Mouse (Mus musculus): ENCODE measurements around the gene Btg4. TPM values are rescaled to one million over a fixed set of nuclear protein-coding genes. Genes with fewer than 3 reads are reported as not detected.
"Not testable (repeated sequence)": the region's sequence is repeated elsewhere in the genome, so short reads cannot be mapped to it uniquely, and the experiment has no call there.

Gene Btg4
- polyA plus RNA-seq, 1 experiment: not detected

- TF ChIP-seq CTCF (IDR thresholded peaks at IDR 0.05; ENCODE audit: borderline replicate concordance, extremely low read depth, insufficient read depth, insufficient read length) (no peak), POLR2A (IDR thresholded peaks at IDR 0.05; ENCODE audit: borderline replicate concordance, extremely low read depth, insufficient read depth, insufficient read length, poor library complexity, severe bottlenecking) (no peak)
- no peak for DNase-seq (ENCODE audit: low read depth)
Observed at GRCm38 (mm10) chr9:51093697-51094096, 33.0 kb downstream of the Btg4 start.

GRCm38 (mm10) chr9:51096306-51096705 is 35.6 kb downstream of the Btg4 start:
- DNase-seq (ENCODE audit: low read depth): no peak
- no peak for TF ChIP-seq CTCF (IDR thresholded peaks at IDR 0.05; ENCODE audit: borderline replicate concordance, extremely low read depth, insufficient read depth, insufficient read length)
- no peak for TF ChIP-seq POLR2A (IDR thresholded peaks at IDR 0.05; ENCODE audit: borderline replicate concordance, extremely low read depth, insufficient read depth, insufficient read length, poor library complexity, severe bottlenecking)

- DNase-seq (ENCODE audit: low read depth): peak; percentile 81
- TF ChIP-seq POLR2A (IDR thresholded peaks at IDR 0.05; ENCODE audit: borderline replicate concordance, extremely low read depth, insufficient read depth, insufficient read length, poor library complexity, severe bottlenecking) (no peak), CTCF (IDR thresholded peaks at IDR 0.05; ENCODE audit: borderline replicate concordance, extremely low read depth, insufficient read depth, insufficient read length) (peak; percentile 41; the same call in 1 of the 2 replicates)
Observed at GRCm38 (mm10) chr9:51101756-51102425, 41.2 kb downstream of the Btg4 start, which contains the start of gene 4833427G06Rik. 4833427G06Rik (minus strand) TSS chr9:51102078.

GRCm38 (mm10) chr9:51102963-51103807 is 42.5 kb downstream of the Btg4 start:
- TF ChIP-seq POLR2A (IDR thresholded peaks at IDR 0.05; ENCODE audit: borderline replicate concordance, extremely low read depth, insufficient read depth, insufficient read length, poor library complexity, severe bottlenecking) (no peak), CTCF (IDR thresholded peaks at IDR 0.05; ENCODE audit: borderline replicate concordance, extremely low read depth, insufficient read depth, insufficient read length) (no peak)
- peak; percentile 72 for DNase-seq (ENCODE audit: low read depth)

- peak; percentile 27 for DNase-seq (ENCODE audit: low read depth)
- no peak for TF ChIP-seq POLR2A (IDR thresholded peaks at IDR 0.05; ENCODE audit: borderline replicate concordance, extremely low read depth, insufficient read depth, insufficient read length, poor library complexity, severe bottlenecking)
- no peak for TF ChIP-seq CTCF (IDR thresholded peaks at IDR 0.05; ENCODE audit: borderline replicate concordance, extremely low read depth, insufficient read depth, insufficient read length)
Observed at GRCm38 (mm10) chr9:51103808-51104514, 43.3 kb downstream of the Btg4 start.

- DNase-seq (ENCODE audit: low read depth): no peak
- TF ChIP-seq CTCF (IDR thresholded peaks at IDR 0.05; ENCODE audit: borderline replicate concordance, extremely low read depth, insufficient read depth, insufficient read length): no peak
- TF ChIP-seq POLR2A (IDR thresholded peaks at IDR 0.05; ENCODE audit: borderline replicate concordance, extremely low read depth, insufficient read depth, insufficient read length, poor library complexity, severe bottlenecking): no peak
Observed at GRCm38 (mm10) chr9:51105751-51106150, 45.0 kb downstream of the Btg4 start.

GRCm38 (mm10) chr9:51114767-51115166 is 54.1 kb downstream of the Btg4 start:
- no peak for TF ChIP-seq CTCF (IDR thresholded peaks at IDR 0.05; ENCODE audit: borderline replicate concordance, extremely low read depth, insufficient read depth, insufficient read length)
- no peak for TF ChIP-seq POLR2A (IDR thresholded peaks at IDR 0.05; ENCODE audit: borderline replicate concordance, extremely low read depth, insufficient read depth, insufficient read length, poor library complexity, severe bottlenecking)
- no peak for DNase-seq (ENCODE audit: low read depth)

GRCm38 (mm10) chr9:51136985-51137384 is 76.3 kb downstream of the Btg4 start:
- TF ChIP-seq POLR2A (IDR thresholded peaks at IDR 0.05; ENCODE audit: borderline replicate concordance, extremely low read depth, insufficient read depth, insufficient read length, poor library complexity, severe bottlenecking): no peak
- peak; percentile 59; the same call in 1 of the 2 replicates for TF ChIP-seq CTCF (IDR thresholded peaks at IDR 0.05; ENCODE audit: borderline replicate concordance, extremely low read depth, insufficient read depth, insufficient read length)
- peak; percentile 26 for DNase-seq (ENCODE audit: low read depth)

- no peak for DNase-seq (ENCODE audit: low read depth)
- no peak for TF ChIP-seq CTCF (IDR thresholded peaks at IDR 0.05; ENCODE audit: borderline replicate concordance, extremely low read depth, insufficient read depth, insufficient read length)
- TF ChIP-seq POLR2A (IDR thresholded peaks at IDR 0.05; ENCODE audit: borderline replicate concordance, extremely low read depth, insufficient read depth, insufficient read length, poor library complexity, severe bottlenecking): no peak
Observed at GRCm38 (mm10) chr9:51137432-51137831, 76.7 kb downstream of the Btg4 start.

GRCm38 (mm10) chr9:51137836-51138235 is 77.1 kb downstream of the Btg4 start:
- DNase-seq (ENCODE audit: low read depth): no peak
- TF ChIP-seq POLR2A (IDR thresholded peaks at IDR 0.05; ENCODE audit: borderline replicate concordance, extremely low read depth, insufficient read depth, insufficient read length, poor library complexity, severe bottlenecking): no peak

GRCm38 (mm10) chr9:51138301-51138700 is 77.6 kb downstream of the Btg4 start:
- no peak for DNase-seq (ENCODE audit: low read depth)
- TF ChIP-seq CTCF (IDR thresholded peaks at IDR 0.05; ENCODE audit: borderline replicate concordance, extremely low read depth, insufficient read depth, insufficient read length): no peak
- TF ChIP-seq POLR2A (IDR thresholded peaks at IDR 0.05; ENCODE audit: borderline replicate concordance, extremely low read depth, insufficient read depth, insufficient read length, poor library complexity, severe bottlenecking): no peak

- not testable (repeated sequence) for DNase-seq (ENCODE audit: low read depth)
Observed at GRCm38 (mm10) chr9:51139401-51139800, 78.7 kb downstream of the Btg4 start.
